Mouse (Mus musculus) left cerebral cortex, adult 11 months (tissue): Measurements from ENCODE around the gene Hdac9.

ENCODE experiments used
- DNase-seq: peaks from one replicate; pipeline ENCODE4 v3.0.0; 2022; ENCODE audit warnings: low spot score

The Hdac9 gene

GRCm38 (mm10) chr12:34806528-34806927, 110.4 kb downstream of the Hdac9 start:
- no peak for DNase-seq

GRCm38 (mm10) chr12:34803721-34804120, 113.2 kb downstream of the Hdac9 start:
- DNase-seq: no peak

GRCm38 (mm10) chr12:34802308-34802707, 114.6 kb downstream of the Hdac9 start:
- DNase-seq: no peak

GRCm38 (mm10) chr12:34801752-34802151, 115.1 kb downstream of the Hdac9 start:
- no peak for DNase-seq

GRCm38 (mm10) chr12:34797389-34797788, 119.5 kb downstream of the Hdac9 start:
- no peak for DNase-seq

- DNase-seq: no peak
These were observed 121.4 kb downstream of the Hdac9 start for GRCm38 (mm10) chr12:34795487-34795886.

GRCm38 (mm10) chr12:34792113-34792452, 124.8 kb downstream of the Hdac9 start:
- no peak for DNase-seq

- no peak for DNase-seq
These were observed 125.4 kb downstream of the Hdac9 start for GRCm38 (mm10) chr12:34791213-34792112.

GRCm38 (mm10) chr12:34789031-34789982, 127.6 kb downstream of the Hdac9 start:
- no peak for DNase-seq

- no peak for DNase-seq
These were observed 129.5 kb downstream of the Hdac9 start for GRCm38 (mm10) chr12:34787380-34787779.

GRCm38 (mm10) chr12:34783574-34783973, 133.3 kb downstream of the Hdac9 start:
- DNase-seq: no peak

GRCm38 (mm10) chr12:34779368-34779957, 137.4 kb downstream of the Hdac9 start:
- DNase-seq: no peak

- no peak for DNase-seq
These were observed 140.7 kb downstream of the Hdac9 start for GRCm38 (mm10) chr12:34776170-34776569.

GRCm38 (mm10) chr12:34774071-34774470, 142.8 kb downstream of the Hdac9 start:
- no peak for DNase-seq

- DNase-seq: no peak
These were observed 149.6 kb downstream of the Hdac9 start for GRCm38 (mm10) chr12:34767226-34767775.

- DNase-seq: no peak
These were observed 169.6 kb downstream of the Hdac9 start for GRCm38 (mm10) chr12:34747266-34747665.

GRCm38 (mm10) chr12:34725204-34725603, 191.7 kb downstream of the Hdac9 start:
- no peak for DNase-seq

- DNase-seq: no peak
These were observed 192.6 kb downstream of the Hdac9 start for GRCm38 (mm10) chr12:34724274-34724673.

- no peak for DNase-seq
These were observed 193.9 kb downstream of the Hdac9 start for GRCm38 (mm10) chr12:34722831-34723490.

- DNase-seq: no peak
These were observed 196.0 kb downstream of the Hdac9 start for GRCm38 (mm10) chr12:34720906-34721305.

GRCm38 (mm10) chr12:34714266-34714939, 202.5 kb downstream of the Hdac9 start:
- DNase-seq: no peak
